Mouse (Mus musculus): ENCODE results near the gene Gpi1. TPM values are rescaled to one million over a fixed set of nuclear protein-coding genes. Genes with fewer than 3 reads are reported as not detected.

Gpi1 gene
- polyA plus RNA-seq, 1 experiment from 2014 or later: 277 TPM

- Histone ChIP-seq H3K4me1 (peaks cover 10% of the 10 kb centered on the region), H3K27ac (peak overlapping the region; percentile 89), H3K36me3 (peaks cover 16% of the 10 kb centered on the region), H3K9me3 (no peaks in the 10 kb centered on the region), H3K27me3 (no peaks in the 10 kb centered on the region), H3K4me3 (peak overlapping the region; percentile 93), H3K9ac (peak overlapping the region; percentile 96), H3K4me2 (replicated peaks) (peak overlapping the region; percentile 90)
- WGBS: 11% methylated on average over 30 of the region's 30 CpGs
- peak; percentile 97 for ATAC-seq (ENCODE audit: low FRiP score, low read depth)
These were observed 61.5 kb downstream of the Gpi1 start for GRCm38 (mm10) chr7:34168470-34169251.

GRCm38 (mm10) chr7:34167766-34168469, 62.2 kb downstream of the Gpi1 start:
- H3K4me3 ChIP-seq: peak overlapping the region; percentile 93
- peak; percentile 75; the same call in 1 of the 2 replicates for ATAC-seq (ENCODE audit: low FRiP score, low read depth)
- peak overlapping the region; percentile 90 for H3K4me2 ChIP-seq (replicated peaks)
- WGBS: under 1% methylated on average over 54 of the region's 54 CpGs
- H3K27ac ChIP-seq: peak overlapping the region; percentile 89
- peaks cover 10% of the 10 kb centered on the region for H3K4me1 ChIP-seq
- peak overlapping the region; percentile 96 for H3K9ac ChIP-seq
- H3K27me3 ChIP-seq: no peaks in the 10 kb centered on the region
- H3K36me3 ChIP-seq: peaks cover 23% of the 10 kb centered on the region
- no peaks in the 10 kb centered on the region for H3K9me3 ChIP-seq

DNA sequence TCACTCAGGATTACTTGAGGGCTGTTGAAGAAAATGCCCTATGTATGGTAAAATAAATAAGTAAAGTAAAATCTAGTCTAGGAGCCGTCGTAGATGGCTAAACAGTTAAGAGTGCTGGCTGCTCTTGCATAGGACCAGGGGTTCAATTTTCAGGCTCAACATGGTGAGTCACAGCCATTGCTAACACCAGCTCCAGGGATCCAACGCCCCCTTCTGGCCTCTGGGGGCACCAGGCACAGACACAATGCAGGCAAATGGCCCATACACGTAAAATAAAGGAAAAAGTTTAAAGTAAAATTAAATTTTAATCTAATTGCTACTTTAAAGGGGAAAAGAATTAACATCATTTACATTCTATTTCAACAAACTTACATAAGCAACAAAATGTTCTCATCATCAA, 63.3 kb downstream of the Gpi1 start:
- Histone ChIP-seq H3K4me3 (peak overlapping the region; percentile 20; the same call in 1 of the 2 replicates), H3K9me3 (no peaks in the 10 kb centered on the region), H3K27ac (no peak overlapping the region), H3K4me1 (peaks cover 10% of the 10 kb centered on the region), H3K4me2 (replicated peaks) (peak overlapping the region; percentile 90), H3K27me3 (no peaks in the 10 kb centered on the region), H3K36me3 (peaks cover 34% of the 10 kb centered on the region), H3K9ac (no peak overlapping the region)
- 59% methylated on average over 4 of the region's 4 CpGs for WGBS
- no peak for ATAC-seq (ENCODE audit: low FRiP score, low read depth)

DNA sequence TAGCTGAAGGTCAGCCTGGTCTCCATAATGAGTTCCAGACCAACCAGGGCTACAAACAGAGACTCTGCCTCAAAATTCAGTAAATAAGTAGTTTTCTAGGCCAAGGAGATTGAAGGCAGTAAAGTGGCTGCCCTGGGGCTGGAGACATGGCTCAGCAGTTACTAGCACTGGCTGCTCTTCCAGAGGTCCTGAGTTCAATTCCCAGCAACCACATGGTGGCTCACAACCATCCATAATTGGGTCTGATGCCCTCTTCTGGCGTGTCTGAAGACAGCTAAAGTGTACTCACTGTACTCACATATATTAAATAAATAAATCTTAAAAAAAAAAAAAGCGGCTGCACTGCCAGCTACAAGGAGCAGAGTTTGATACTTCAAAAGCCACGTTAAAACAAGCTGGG, 64.1 kb downstream of the Gpi1 start:
- H3K36me3 ChIP-seq: peaks cover 42% of the 10 kb centered on the region
- no peak overlapping the region for H3K9ac ChIP-seq
- H3K9me3 ChIP-seq: no peaks in the 10 kb centered on the region
- H3K4me1 ChIP-seq: peaks cover 10% of the 10 kb centered on the region
- no peak overlapping the region for H3K4me3 ChIP-seq
- no peak for ATAC-seq (ENCODE audit: low FRiP score, low read depth)
- 81% methylated on average over 3 of the region's 3 CpGs for WGBS
- no peaks in the 10 kb centered on the region for H3K27me3 ChIP-seq
- no peak overlapping the region for H3K27ac ChIP-seq
- peak overlapping the region; percentile 90; the same call in 1 of the 2 replicates for H3K4me2 ChIP-seq (replicated peaks)

GRCm38 (mm10) chr7:34164671-34165070, 65.5 kb downstream of the Gpi1 start:
- Histone ChIP-seq H3K27ac (no peak overlapping the region), H3K4me2 (replicated peaks) (no peak overlapping the region), H3K9ac (no peak overlapping the region), H3K27me3 (no peaks in the 10 kb centered on the region), H3K4me1 (peaks cover 10% of the 10 kb centered on the region), H3K9me3 (no peaks in the 10 kb centered on the region), H3K36me3 (peaks cover 54% of the 10 kb centered on the region), H3K4me3 (no peak overlapping the region)
- whole genome bisulfite sequencing: 91% methylated on average over 7 of the region's 7 CpGs
- ATAC-seq (ENCODE audit: low FRiP score, low read depth): no peak

GRCm38 (mm10) chr7:34159167-34159566, 71.0 kb downstream of the Gpi1 start:
- no peak overlapping the region for H3K27ac ChIP-seq
- H3K4me2 ChIP-seq (replicated peaks): no peak overlapping the region
- peaks cover 95% of the 10 kb centered on the region for H3K36me3 ChIP-seq
- WGBS: 89% methylated on average over 3 of the region's 3 CpGs
- no peaks in the 10 kb centered on the region for H3K27me3 ChIP-seq
- no peak overlapping the region for H3K9ac ChIP-seq
- no peaks in the 10 kb centered on the region for H3K9me3 ChIP-seq
- no peaks in the 10 kb centered on the region for H3K4me1 ChIP-seq
- H3K4me3 ChIP-seq: no peak overlapping the region
- no peak for ATAC-seq (ENCODE audit: low FRiP score, low read depth)

- H3K36me3 ChIP-seq: peaks cover 97% of the 10 kb centered on the region
- no peak for ATAC-seq (ENCODE audit: low FRiP score, low read depth)
- WGBS: 95% methylated on average over 3 of the region's 3 CpGs
These were observed 72.1 kb downstream of the Gpi1 start for GRCm38 (mm10) chr7:34157994-34158393.

More at GRCm38 (mm10) chr7:34157994-34158393, 72.1 kb downstream of the Gpi1 start:
- Histone ChIP-seq H3K27ac (no peak overlapping the region), H3K4me3 (no peak overlapping the region), H3K4me1 (no peaks in the 10 kb centered on the region), H3K4me2 (replicated peaks) (no peak overlapping the region), H3K27me3 (no peaks in the 10 kb centered on the region), H3K9ac (no peak overlapping the region), H3K9me3 (no peaks in the 10 kb centered on the region)

Other genes with a start within 250 kb of the Gpi1 start
- not detected in 2 replicates for gene Scgb2b27, start 216.4 kb downstream of the Gpi1 start, polyA plus RNA-seq (2015; fragmentation: Nextera tagmentation; extraction: Ambion mirVana)
- gene Scgb1b27, start 208.9 kb downstream of the Gpi1 start, polyA plus RNA-seq (2015; fragmentation: Nextera tagmentation; extraction: Ambion mirVana): not detected in 2 replicates
- not detected in 2 replicates for gene Scgb1b30, start 134.9 kb downstream of the Gpi1 start, polyA plus RNA-seq (2015; fragmentation: Nextera tagmentation; extraction: Ambion mirVana)
- 7.5 and 8.5 TPM in 2 replicates for gene Wtip, start 97.1 kb downstream of the Gpi1 start, polyA plus RNA-seq (2015; fragmentation: Nextera tagmentation; extraction: Ambion mirVana)
- gene Uba2, start 60.7 kb downstream of the Gpi1 start, polyA plus RNA-seq (2015; fragmentation: Nextera tagmentation; extraction: Ambion mirVana): 230 and 232 TPM in 2 replicates
- 69.0 and 73.2 TPM in 2 replicates for gene Pdcd2l, start 33.7 kb downstream of the Gpi1 start, polyA plus RNA-seq (2015; fragmentation: Nextera tagmentation; extraction: Ambion mirVana)
- gene Gm6096, start 20.7 kb upstream of the Gpi1 start, polyA plus RNA-seq (2015; fragmentation: Nextera tagmentation; extraction: Ambion mirVana): 0.53 TPM in 1 of 2 replicates, not detected in the other
- gene 4931406P16Rik, start 83.2 kb upstream of the Gpi1 start, polyA plus RNA-seq (2015; fragmentation: Nextera tagmentation; extraction: Ambion mirVana): 27.0 and 31.0 TPM in 2 replicates
- 97.6 and 105 TPM in 2 replicates for gene Lsm14a, start 163.0 kb upstream of the Gpi1 start, polyA plus RNA-seq (2015; fragmentation: Nextera tagmentation; extraction: Ambion mirVana)